Mouse (Mus musculus) heart, postnatal 10 days (tissue): ENCODE measurements around the gene Nsun5. TPM values are rescaled to one million over a fixed set of nuclear protein-coding genes. Genes with fewer than 3 reads are reported as not detected.
A peak's percentile ranks its signal among the peaks of the same experiment; 100 is the strongest.

ENCODE experiments used
- DNase-seq, 2 experiments: peaks; one replicate each; pipeline ENCODE4 v3.0.0; 2021
- intact Hi-C: fragments of 180-260 bp; cut with DNase I; formaldehyde crosslinking; loops from one replicate; pipeline ENCODE4 v1.15.1; 2025
- microRNA-seq, 2 experiments: library from miRNA; unstranded; fragments of <30 nt; microRNA quantifications; one replicate each; pipeline ENCODE4 v1.2.0; 2022
- total RNA-seq, 2 experiments: library from RNA; stranded (reverse); gene quantifications; 2 replicates each; pipeline ENCODE4 v1.2.3; 2021

Gene Nsun5
- total RNA-seq, 2 experiments from 2014 or later, result 16.4 to 20.0 TPM

DNA sequence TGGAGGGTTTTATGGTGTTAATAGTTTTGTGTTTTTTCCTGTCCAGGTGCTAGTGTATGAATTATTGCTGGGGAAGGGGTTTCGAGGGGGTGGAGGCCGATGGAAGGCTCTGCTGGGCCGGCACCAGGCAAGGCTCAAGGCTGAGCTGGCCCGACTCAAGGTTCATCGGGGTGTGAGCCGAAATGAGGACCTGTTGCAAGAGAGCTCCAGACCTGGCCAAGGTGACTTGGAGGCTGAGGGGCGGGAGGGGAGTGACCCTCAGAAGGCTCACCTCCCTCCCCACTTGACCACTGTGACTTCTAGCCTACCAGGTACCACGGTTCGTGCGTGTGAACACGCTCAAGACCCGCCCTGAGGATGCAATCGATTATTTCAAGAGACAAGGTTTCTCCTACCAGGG lies 1.4 kb downstream of the Nsun5 start:
- intact Hi-C loops, result no loop called here
- no peak for DNase-seq

DNA sequence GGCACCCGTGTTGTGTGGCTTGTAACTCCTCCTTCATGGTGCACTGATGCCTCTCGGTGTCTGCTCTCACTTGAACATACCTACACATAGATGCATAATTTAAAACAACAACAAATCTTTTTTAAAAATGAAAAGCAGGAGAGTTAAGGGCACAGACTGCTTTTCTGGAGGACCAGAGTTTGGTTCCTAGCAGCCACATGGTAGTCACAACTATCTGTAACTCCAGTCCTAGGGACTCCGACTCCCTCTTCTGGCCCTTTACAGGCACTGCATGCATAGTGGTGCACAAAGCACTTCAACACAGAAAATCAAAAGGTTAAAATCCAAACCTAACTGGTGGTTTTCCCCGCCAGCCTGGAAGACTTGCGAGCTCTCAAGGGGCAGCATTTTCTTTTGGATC lies 3.8 kb downstream of the Nsun5 start:
- intact Hi-C loops, result no loop called here
- no peak for DNase-seq

DNA sequence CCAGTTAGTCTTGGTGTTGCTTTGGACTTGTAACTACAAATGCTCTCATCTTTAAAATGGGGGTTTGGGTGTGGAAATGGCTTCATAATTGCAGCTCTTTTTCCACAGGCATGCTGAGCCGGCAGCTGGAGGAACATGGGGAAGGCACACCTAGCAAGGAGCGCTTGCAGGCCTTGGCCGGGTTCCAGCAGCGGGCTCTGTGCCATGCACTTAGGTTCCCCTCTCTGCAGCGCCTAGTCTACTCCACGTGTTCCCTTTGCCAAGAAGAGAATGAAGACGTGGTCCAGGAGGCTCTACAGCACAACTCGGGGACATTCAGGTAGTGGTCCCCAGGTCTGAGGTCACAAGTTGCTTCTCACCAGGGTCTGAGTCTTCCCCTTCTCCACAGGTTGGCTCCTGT lies 5.4 kb downstream of the Nsun5 start:
- peak; percentile 47 to 54 for DNase-seq
- intact Hi-C loops, result no loop called here

DNA sequence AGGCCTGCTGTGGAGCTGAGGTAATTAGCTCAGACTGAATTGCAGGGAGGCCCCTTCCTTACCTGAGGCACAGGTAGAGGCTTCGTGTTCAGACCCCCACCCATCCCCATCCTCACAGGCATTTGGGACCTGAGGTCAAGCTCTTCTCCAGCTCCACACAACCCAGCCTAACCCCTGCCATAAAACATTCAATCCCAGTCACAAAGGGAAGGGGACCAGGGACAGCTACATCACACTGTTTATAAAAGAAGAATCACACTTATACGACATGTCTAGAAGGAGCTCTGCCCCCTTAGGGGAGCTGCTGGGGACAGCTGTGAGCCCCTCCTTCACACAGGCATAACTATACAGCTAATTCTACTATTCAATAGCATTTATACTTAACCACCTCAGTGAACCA lies 6.6 kb downstream of the Nsun5 start:
- intact Hi-C loops, result no loop called here
- DNase-seq, result no peak

DNA sequence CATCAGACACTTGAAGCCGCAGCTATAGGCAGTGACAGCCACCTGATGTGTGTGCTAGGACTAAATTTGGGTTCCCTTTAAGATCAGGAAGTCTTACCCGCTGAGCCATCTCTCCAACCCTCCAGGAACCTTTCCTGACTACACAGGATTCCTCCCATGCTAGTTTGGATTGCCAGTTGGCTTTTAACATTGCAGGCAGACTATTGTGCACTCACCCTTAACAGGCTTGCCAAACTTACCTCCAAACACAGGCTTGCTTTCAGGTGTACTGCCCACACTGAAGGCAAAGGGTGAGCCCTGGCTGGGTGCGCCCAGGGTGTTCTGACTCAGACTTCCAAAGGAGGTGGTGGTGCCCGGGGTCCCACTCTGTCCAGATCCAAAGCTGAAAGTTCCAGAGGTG lies 10.9 kb downstream of the Nsun5 start:
- intact Hi-C loops, result no loop called here
- DNase-seq, result no peak

DNA sequence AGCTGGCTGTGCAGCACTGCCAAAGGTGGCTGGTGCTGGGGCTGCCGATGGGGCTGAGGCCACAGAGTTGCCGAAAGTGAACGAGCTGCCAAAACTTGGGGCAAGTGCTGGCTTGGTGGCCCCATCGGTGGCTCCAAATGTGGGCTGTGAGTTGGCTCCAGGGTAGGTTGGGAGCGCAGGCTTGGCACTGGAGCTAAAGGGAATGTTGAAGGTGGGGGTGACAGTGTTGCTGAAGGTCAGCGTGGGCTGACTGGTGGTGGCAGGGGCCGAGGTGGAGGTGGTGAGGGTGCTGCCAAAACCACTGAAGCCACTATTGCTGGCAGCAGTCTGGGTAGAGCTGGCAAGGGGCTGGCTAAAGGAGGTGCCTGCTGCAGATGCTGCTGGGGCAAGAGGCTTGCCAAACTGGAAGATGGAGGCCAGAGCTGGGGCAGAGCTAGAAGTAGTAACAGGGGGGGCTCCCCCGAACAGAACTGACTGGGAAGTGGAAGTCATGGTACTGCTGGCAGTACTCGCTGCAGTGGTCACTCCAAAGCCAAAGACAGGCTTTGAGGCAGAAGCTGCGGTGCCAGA lies 11.7 kb downstream of the Nsun5 start:
- intact Hi-C loops, result no loop called here
- DNase-seq, result no peak

DNA sequence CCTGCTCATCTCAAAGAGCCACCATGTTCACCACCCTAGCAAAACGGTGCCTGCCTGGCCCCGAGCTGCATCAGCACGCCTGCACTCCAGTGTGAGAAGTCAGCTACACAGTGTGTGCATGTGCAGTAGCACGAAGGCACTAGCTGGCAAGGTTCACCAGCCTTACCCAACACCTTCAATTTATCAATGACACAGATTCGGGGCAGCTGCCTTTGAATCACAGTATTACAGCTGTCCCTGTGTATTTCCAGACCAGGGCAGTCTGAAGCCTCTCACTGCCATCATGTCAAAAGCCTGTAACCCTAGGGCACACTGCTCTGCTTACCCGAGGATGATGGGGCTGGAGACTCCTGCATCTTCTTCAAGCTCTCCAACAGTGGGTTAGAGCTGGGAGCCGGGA lies 13.0 kb downstream of the Nsun5 start:
- intact Hi-C loops, result no loop called here
- no peak for DNase-seq

DNA sequence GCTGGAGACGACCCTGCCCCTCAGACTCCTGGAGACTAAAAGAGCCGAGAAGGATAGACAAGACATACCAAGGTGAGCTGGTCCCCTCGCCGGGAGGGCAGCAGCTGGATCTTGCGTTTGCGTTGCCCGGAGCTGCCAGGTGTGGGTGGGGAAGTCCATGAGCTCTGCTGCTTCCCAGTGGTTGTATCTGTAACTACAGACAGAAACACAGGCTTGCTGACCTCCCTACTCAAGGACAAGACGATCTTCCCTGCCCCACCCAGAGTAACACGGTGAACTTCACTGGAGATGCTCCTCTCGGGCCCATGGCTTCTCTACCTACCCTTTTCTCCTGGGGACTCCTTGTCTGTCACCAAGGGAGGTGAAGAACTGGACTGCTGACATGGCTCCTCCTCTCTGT lies 14.0 kb downstream of the Nsun5 start:
- intact Hi-C loops, result no loop called here
- no peak for DNase-seq

DNA sequence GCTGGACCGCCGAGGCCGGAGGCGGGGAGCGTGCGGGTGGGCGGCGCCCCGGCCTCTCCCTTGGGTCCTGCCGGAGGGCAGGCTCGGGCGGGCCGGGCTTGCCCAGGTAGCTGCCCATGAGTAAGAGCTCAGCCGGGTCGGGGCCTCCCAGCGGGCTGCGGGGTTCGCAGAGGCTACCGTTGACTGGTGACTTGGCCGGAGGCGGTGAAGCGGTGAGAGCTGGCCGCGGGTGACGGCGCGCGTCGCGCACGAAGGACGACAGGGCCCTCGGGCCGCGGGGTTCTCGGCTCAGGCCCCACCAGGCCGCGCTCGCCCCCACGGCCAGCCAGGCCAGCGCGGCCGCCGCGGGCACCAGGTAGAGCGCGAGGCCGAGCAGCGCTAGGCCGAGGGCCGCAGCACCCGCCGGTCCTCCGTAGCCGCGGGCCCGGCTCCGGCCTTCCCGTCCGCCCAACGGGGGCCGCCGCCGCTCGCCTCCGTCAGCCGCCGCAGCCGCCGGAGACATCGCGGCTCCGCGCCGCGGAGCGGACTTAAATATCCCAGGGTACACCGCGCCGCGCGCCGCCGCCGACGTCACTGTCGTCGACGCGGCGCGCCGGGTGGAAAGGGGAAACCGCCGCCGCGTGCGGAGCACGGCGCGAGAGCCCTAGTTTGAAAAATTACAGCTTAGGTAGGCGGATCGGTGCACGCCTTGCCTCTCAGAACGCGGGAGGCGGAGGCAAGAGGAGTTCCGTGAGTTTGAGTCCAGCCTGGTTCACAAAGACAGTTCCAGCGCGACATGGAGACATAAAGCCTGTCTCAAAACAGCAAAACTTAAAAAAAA lies 24.5 kb downstream of the Nsun5 start, which contains the start of gene Pom121:
Gene Pom121 (minus strand): TSS at position 543 of the 820 bp plus-strand sequence.
- DNase-seq, result peak; percentile 86 to 88
- intact Hi-C loops, result no loop called here

DNA sequence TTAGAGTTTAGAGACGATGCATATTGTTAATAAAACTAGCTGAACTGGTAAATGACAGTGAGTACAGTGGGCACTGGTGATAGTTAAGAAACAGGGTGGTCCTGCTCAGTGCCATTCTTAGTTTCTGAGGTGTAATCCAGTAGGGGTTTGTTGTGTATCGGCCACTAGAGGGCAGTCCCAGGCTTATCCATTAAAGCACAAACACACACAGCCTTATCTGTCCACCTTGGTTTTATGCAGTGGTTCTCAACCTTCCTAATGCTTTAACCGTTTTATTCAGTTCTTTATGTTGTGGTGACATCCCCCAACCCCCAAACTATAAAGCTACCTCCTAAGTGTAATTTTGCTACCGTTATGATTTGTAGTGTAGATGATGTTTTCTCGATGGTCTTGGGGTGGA lies 26.1 kb downstream of the Nsun5 start:
- DNase-seq, result peak; percentile 22 to 51
- intact Hi-C loops, result loop anchor here (5.0 kb wide), 1 partner anchor 381 kb away; the partner anchor contains the start of genes Mdh2 and Styxl1

DNA sequence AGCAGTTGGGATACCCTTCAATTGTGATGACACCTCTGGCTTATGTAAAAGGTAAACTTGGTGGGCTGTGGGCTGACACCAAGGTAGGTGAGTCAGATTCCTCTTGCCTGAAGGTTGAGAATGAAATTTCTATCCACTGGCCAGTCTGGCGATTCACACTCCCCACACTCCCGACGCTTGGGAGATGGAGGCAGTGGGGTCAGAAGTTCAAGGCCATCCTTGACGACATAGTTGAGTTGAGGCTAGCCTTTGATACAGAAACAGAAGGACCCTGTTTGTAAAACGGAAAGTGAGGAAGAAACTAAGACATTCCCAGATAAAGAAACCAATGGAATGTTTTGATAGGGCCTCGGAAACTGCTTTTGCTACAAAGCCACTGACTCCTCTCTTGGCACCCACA lies 29.6 kb downstream of the Nsun5 start:
- DNase-seq, result no peak
- intact Hi-C loops, result loop anchor here (5.0 kb wide), 1 partner anchor 378 kb away; the partner anchor contains the start of genes Mdh2 and Styxl1

DNA sequence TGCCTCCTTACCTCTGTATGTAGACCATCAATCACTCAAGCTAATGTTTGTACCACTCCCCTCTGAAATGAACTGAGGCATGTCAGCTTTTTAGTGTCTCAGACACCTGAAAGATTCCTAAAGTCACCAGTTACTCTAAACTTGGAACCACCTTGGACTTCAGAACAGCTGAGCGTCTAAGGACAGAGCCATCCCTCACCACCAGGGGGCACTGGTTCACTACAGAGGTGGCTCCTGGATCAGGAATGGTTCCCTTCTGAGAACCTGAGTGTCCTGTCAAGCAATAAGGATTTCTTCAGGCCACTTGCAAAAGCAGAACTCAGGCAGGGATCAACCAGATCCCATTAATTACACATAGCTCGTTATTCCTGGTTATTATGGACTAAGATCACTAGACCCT lies 30.5 kb downstream of the Nsun5 start:
- peak; percentile 83 to 93 for DNase-seq
- intact Hi-C loops, result loop anchor here (1.0 to 5.0 kb wide), 4 partner anchors 94 to 362 kb away; partner anchors contain the start of gene Hip1

DNA sequence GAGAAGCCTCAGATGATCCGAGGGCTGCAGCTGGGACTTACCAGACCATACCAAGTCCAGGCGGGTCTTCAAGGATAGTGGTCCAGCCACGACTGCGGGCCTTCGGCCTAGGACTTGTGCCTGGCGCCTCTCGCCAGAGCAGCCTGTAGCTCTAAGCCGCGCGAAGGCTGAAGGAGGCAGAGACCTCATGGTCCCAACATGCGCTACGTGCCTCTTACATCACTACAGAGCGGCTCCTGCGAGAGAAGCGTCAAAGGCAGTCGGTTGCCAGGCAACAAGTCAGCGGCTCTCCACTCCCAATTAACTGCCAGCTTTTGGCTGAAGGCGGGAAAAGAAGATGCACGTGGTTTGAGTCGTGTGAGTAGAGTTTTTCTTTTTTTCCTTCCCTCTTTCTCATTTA lies 34.9 kb downstream of the Nsun5 start:
- DNase-seq, result peak; percentile 20 to 31
- intact Hi-C loops, result loop anchor here (5.0 kb wide), 2 partner anchors 143 to 358 kb away; partner anchors contain the start of gene Hip1

DNA sequence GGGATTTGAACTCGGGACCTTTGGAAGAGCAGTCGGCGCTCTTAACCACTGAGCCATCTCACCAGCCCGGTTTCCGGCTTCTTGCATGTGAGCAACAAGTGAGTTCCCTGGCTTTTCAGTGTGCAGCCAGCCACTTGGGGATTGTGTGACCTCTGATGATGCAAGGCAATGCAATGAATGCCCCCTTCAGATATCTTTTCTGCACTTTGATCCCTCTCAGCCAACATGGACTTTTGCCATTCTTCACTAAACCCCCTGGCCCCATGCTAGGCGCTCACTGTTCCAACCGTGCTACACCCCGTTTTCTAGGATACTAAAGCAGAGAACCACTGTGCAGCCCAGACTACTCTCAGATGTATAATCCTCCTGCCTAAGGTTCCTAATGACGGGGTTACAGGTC lies 35.7 kb downstream of the Nsun5 start:
- intact Hi-C loops, result no loop called here
- DNase-seq, result no peak

DNA sequence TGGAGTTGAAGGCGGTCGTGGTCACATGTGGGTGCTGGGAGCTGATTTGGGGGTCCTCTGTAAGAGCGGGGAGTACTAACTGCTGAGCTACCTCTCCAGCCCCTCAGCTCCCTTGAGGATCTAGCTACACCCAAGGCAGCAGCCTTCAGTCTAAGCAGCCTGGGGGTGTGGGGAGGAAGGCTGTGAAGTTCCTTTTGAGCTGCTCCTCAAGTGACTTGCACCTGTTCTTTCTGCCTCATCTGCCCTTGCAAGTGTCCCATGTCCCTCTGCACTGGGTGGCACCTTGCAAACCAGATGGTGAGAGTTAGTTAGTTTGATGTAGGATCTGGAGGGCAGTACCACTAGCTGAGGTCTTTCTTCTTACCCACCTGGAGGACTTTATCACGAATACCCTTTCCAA lies 38.4 kb downstream of the Nsun5 start:
- intact Hi-C loops, result no loop called here
- no peak for DNase-seq

DNA sequence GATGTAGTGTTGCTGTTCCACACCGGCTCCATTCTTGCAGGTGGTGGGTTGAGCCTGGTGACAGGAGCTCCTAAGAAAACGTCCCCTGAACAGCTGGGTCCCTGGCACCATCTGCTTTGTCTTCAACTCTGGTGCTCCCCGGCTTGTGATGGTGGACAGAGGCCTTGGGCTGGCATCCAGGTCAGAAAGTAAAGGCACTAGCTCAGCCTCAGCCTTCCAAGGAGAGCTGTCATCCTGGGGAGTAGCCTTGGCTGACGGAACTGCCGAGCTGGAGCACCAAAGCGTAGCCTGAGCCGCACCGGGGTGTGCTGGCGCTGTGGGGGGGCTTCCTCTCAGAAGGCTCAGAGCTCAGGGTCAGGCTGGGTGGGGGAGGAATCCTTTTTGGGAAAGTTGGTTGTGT lies 40.5 kb downstream of the Nsun5 start:
- DNase-seq, result no peak
- intact Hi-C loops, result no loop called here

Small RNAs within 50 kb of the gene (microRNA-seq; reads per million reads assigned to microRNA genes)
- gene Mir7033, result 0.35 to 0.47 reads per million in 2 experiments

Other genes starting within 250 kb of the Nsun5 start
- 10 to 100 TPM; 13.0 to 15.6 TPM for gene Tbl2, start 220.3 kb upstream of the Nsun5 start, total RNA-seq
- gene Bcl7b, start 201.7 kb upstream of the Nsun5 start, total RNA-seq, result 10 to 100 TPM; 33.5 to 35.8 TPM
- 10 to 100 TPM; 41.6 to 48.5 TPM for gene Baz1b, start 182.7 kb upstream of the Nsun5 start, total RNA-seq
- gene Fzd9, start 118.7 kb upstream of the Nsun5 start, total RNA-seq, result under 1 TPM; 0.55 to 0.84 TPM
- under 1 TPM; 0.36 to 0.40 TPM for gene Fkbp6, start 19.9 kb upstream of the Nsun5 start, total RNA-seq
- under 1 TPM in 1 of 2 experiments, not detected in 1; 0.17 TPM for gene Trim50, start 16.7 kb upstream of the Nsun5 start, total RNA-seq
- gene Pom121, start 24.6 kb downstream of the Nsun5 start, total RNA-seq, result 10 to 100 TPM; 22.3 to 22.6 TPM
- gene Hip1, start 175.2 kb downstream of the Nsun5 start, total RNA-seq, result 10 to 100 TPM; 43.3 to 51.8 TPM
- gene Ccl26, start 193.6 kb downstream of the Nsun5 start, total RNA-seq, result not detected
- 1 to 10 TPM; 1.2 to 1.8 TPM for gene Ccl24, start 203.1 kb downstream of the Nsun5 start, total RNA-seq